Mouse (Mus musculus) bone marrow, adult 2 months (tissue): ENCODE results near the gene Caln1. TPM values are rescaled to one million over a fixed set of nuclear protein-coding genes. Genes with fewer than 3 reads are reported as not detected.

ENCODE experiments used
- H3K27ac ChIP-seq: fragments of 200-500 bp; 2 replicates; pipeline ENCODE4 v1.5.1; 2012; ENCODE audit warnings: low read depth, mild to moderate bottlenecking, control low read depth, inconsistent platforms, low read length; ENCODE audit not compliant: control insufficient read depth, poor library complexity, insufficient read depth
- H3K4me1 ChIP-seq: fragments of 200-500 bp; 2 replicates; pipeline ENCODE4 v1.6.1; 2011; ENCODE audit warnings: low read length; ENCODE audit not compliant: control insufficient read depth, insufficient read depth
- H3K4me3 ChIP-seq: fragments of 200-500 bp; replicated peaks from 2 replicates; pipeline ENCODE3; 2011; ENCODE audit warnings: mild to moderate bottlenecking, low read depth, low read length, control low read depth; ENCODE audit not compliant: control insufficient read depth
- CTCF ChIP-seq: fragments of 200-500 bp; IDR thresholded peaks from 2 replicates; pipeline ENCODE4 v1.5.1; 2011; ENCODE audit warnings: low read length, control low read depth; ENCODE audit not compliant: control insufficient read depth, insufficient read depth
- POLR2A ChIP-seq: fragments of 200-500 bp; IDR thresholded peaks from 2 replicates; pipeline ENCODE4 v1.6.1; 2011; ENCODE audit warnings: low read depth, mild to moderate bottlenecking, control low read depth, low read length, borderline replicate concordance; ENCODE audit not compliant: control insufficient read depth
- WGBS: fragments of 180-500 bp; shearing (Covaris S2); methylation state at CpG from one replicate; pipeline ENCODE4 v1.1.7; 2018; 5-methylcytosine and 5-hydroxymethylcytosine counted together
- polyA plus RNA-seq: library from polyadenylated mRNA; stranded (reverse); fragments of >200 nt; gene quantifications from 2 replicates; pipeline ENCODE4 v1.2.4, GENCODE M21; 2011; ENCODE audit warnings: low replicate concordance; ENCODE audit not compliant: missing spikeins, insufficient read depth, insufficient read length

Caln1 gene
- polyA plus RNA-seq, 1 experiment = 1.7 TPM

GRCm38 (mm10) chr5:130333566-130333965 is 35.7 kb upstream of the Caln1 start:
- Histone ChIP-seq H3K27ac (no peak overlapping the region), H3K4me3 (no peak overlapping the region), H3K4me1 (no peaks in the 10 kb centered on the region)
- WGBS = 83% methylated on average over 7 of the region's 7 CpGs
- TF ChIP-seq CTCF (no peak), POLR2A (no peak)

GRCm38 (mm10) chr5:130333971-130334370 is 35.3 kb upstream of the Caln1 start:
- Histone ChIP-seq H3K4me3 (no peak overlapping the region), H3K4me1 (no peaks in the 10 kb centered on the region), H3K27ac (no peak overlapping the region)
- TF ChIP-seq CTCF = no peak
- no peak for TF ChIP-seq POLR2A
- WGBS = 88% methylated on average over 11 of the region's 11 CpGs

DNA sequence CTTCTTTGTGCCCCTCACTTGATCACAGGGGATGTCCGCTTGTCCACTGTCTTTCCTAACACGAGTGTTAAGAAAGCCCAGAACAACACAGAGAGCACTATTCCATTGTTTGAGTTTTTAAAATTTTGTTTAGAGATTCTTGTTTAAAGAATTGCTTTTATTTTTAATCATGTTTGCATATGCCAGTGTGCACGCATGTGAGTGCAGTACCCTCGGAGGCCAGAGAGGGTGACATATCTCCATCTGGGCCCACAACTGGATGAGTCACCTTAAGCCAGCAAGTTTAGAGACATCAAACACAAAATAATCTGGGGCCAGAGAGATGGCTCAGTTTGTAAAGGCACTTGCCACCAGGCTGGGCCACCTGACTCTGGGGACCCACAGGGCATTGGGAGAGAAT is 33.8 kb upstream of the Caln1 start:
- Histone ChIP-seq H3K4me3 (no peak overlapping the region), H3K4me1 (no peaks in the 10 kb centered on the region), H3K27ac (no peak overlapping the region)
- TF ChIP-seq POLR2A (no peak), CTCF (no peak)
- 91% methylated on average over 4 of the region's 4 CpGs for WGBS

DNA sequence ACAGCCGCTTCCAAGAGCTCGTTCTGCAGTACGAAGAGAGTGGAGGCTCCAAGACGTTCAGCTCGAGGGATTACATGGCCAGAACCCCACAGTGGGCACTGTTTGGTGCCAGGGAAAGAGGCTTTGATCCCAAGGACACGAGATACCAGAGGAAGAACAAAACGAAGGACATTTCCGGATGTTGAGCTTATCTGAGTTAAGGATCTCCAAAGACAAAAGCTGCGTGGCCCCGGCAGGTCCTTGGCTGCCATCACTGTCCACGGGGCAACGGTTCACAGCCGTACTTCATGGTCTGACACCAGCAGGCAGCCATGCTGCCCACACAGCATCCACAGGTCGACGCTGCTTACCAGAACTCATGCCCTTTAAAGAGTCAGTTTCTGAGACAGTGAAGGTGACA is 28.6 kb upstream of the Caln1 start:
- Histone ChIP-seq H3K4me1 (no peaks in the 10 kb centered on the region), H3K4me3 (no peak overlapping the region), H3K27ac (no peak overlapping the region)
- TF ChIP-seq CTCF (no peak), POLR2A (no peak)
- WGBS = 91% methylated on average over 15 of the region's 15 CpGs

DNA sequence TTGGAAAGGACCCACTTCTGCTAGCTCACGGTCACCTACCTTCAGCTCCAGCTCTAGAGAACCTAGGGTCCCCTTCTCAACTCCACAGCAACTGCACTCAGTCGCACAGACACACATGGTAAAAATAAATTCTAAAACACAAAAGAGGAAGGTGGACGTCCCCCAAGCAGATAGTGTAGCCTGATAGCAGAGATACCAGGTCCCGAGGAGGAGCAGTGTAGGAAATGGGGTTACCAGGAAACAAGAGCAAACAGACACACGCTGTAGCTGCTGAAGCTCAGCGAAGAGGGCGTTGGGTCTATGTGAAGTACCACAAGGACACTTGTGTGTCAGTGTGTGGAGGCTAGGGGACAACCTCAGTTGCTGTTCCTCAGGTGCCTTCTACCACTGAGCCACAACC is 24.3 kb upstream of the Caln1 start:
- no peak overlapping the region for H3K27ac ChIP-seq
- WGBS = 59% methylated on average over 7 of the region's 7 CpGs
- no peaks in the 10 kb centered on the region for H3K4me1 ChIP-seq
- no peak overlapping the region for H3K4me3 ChIP-seq
- TF ChIP-seq CTCF (no peak), POLR2A (no peak)

DNA sequence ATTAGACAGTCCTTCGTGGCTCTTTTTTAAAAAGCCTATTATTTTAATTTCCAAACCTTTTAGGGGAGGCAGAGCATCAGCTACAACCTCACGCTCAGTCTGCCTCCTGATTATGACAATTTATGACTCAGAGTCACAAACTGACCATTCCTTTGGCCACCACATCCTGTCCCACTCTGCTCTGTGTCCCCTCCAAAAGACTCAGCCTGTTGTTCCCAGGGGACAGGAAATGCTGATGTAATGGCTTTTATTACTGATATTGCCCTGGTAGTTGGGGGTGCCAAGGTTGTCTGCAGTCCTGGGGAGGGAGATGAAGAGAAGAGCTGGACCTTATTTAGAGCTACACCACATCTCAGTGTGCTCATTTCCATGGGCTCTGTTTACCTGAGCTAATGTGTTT is 23.4 kb upstream of the Caln1 start:
- 73% methylated on average over 2 of the region's 2 CpGs for WGBS
- Histone ChIP-seq H3K4me1 (no peaks in the 10 kb centered on the region), H3K27ac (no peak overlapping the region), H3K4me3 (no peak overlapping the region)
- TF ChIP-seq POLR2A (no peak), CTCF (no peak)

DNA sequence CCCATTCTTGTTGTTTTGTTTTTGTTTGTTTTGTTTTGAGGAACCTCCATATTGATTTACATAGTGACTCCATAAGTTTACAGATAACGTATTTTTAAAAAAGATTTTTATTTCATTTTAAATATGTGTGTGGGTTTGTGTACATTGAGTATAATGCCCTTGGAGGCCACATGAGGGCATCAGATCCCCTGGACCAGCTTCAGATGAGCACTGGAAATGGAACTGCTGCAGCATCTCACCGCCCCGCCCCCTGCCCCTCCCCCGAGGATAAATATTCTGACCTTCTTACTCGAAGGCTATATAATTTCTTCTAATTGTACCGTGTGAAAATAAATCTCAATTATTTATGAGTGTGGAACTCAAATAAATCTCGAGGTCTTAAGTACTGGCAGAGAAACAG is 14.0 kb upstream of the Caln1 start:
- no peak overlapping the region for H3K27ac ChIP-seq
- 57% methylated on average over 7 of the region's 7 CpGs for WGBS
- H3K4me1 ChIP-seq = no peaks in the 10 kb centered on the region
- H3K4me3 ChIP-seq = no peak overlapping the region
- TF ChIP-seq CTCF (no peak), POLR2A (no peak)

DNA sequence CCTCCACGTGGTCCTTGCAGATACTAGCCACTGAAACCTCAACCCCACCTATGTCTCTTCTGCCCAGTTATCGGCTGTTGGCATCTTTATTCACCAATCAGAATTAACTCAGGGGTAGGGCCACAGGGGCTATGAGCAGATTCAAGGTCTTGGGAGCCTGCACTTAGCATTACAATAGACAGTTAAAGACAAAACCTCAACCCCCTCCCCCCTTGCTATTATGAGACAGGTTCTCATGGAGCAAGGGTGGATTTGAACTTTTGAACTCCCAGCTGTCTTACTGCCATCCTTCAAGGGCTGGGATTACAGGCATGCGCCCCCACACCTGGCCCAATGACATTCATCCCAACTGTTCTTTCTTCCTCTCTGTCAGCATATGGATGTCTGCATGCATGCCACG is 6.1 kb upstream of the Caln1 start:
- no peaks in the 10 kb centered on the region for H3K4me1 ChIP-seq
- TF ChIP-seq POLR2A = no peak
- no peak overlapping the region for H3K27ac ChIP-seq
- WGBS = 72% methylated on average over 4 of the region's 4 CpGs
- H3K4me3 ChIP-seq = no peak overlapping the region

DNA sequence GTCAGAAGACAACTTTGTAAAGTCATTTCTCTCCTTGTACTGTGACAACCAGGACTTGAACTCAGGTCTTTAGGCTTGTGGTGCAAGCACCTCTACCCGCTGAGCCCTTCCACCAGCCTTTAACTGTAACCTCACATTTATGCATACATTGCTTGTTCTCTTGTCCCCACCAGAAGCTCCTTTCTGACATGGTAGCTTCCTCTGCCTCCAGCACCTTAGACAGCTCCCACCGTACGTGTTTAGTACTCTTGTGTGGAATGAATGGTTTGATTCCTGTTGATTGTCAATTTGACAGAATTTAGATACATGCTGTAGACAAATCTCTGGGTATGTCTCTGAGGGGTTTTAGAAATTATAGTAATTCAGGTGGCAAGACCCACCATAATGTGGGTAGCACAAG is 5.5 kb upstream of the Caln1 start:
- 37% methylated on average over 3 of the region's 3 CpGs for WGBS
- TF ChIP-seq CTCF = no peak
- no peak for TF ChIP-seq POLR2A
- Histone ChIP-seq H3K4me1 (no peaks in the 10 kb centered on the region), H3K27ac (no peak overlapping the region), H3K4me3 (no peak overlapping the region)

DNA sequence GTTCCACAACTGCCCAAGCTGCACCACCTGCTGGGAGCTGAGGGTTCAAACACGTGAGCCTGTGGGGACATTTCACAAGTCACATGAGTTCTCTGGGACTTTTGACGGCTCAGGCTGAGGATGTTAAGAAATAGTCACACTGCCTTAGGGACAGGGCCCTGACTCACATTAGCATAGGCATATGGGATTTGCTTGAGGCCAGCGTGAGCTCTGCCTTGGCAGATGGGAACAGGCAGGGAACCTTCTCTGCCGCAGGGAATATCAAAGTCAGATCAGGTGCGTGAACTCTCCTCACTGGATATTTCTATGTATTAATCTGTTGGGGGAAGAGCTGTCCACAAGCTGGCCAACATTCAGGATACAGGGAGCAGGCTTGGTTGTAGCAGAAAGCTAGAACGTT is 1.0 kb upstream of the Caln1 start:
- no peak overlapping the region for H3K27ac ChIP-seq
- 76% methylated on average over 6 of the region's 6 CpGs for WGBS
- TF ChIP-seq POLR2A = no peak
- TF ChIP-seq CTCF = no peak
- H3K4me3 ChIP-seq = no peak overlapping the region
- no peaks in the 10 kb centered on the region for H3K4me1 ChIP-seq
